In the genomic region with DNA sequence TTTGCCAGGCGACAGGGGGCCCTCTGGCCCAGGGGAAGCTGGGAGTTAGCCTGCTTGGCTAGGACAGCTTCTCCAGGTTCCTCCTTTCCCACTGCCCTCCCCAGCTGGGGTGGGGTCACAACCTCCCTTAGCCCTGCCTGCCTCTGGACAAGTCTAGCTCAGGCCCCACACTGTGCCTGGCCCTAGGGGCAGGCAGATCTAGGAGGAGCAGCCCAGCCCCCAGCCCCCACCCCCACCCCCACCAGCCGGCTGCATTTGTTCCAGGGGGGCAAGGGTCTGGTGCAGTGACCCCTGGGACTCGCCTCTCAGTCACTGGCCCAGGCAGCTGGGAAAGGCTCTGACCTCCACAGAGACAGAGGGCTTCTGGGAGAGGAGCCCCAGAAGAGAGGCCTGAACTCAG, we compare ENCODE assay signal across 17 mouse cellular contexts.
DNase-seq lines count a peak whose midpoint lies in the region; ATAC-seq and TF ChIP-seq lines count a peak whose summit lies in the region.
"Had no signal": no experiment of that assay in that cellular context is flagged by ENCODE, and none has a peak within 500 bp of the region (broad histone marks: within the 10 kb centered on the region; RNA-seq: fewer than 3 reads in every experiment).

No protein-coding gene starts in this region.

- WGBS in forebrain, embryonic 12.5 days: 23% methylated on average over 3 of the region's 3 CpGs
- 40% methylated on average over 3 of the region's 3 CpGs for WGBS in forebrain, embryonic 14.5 days

- H3K4me2 ChIP-seq in forebrain, embryonic 12.5 days: peak overlapping the region; percentile 58; the same call in 1 of the 2 replicates
- no peak overlapping the region for H3K4me2 ChIP-seq in forebrain, embryonic 14.5 days (ENCODE audit: low read length)

- DNase-seq in forebrain, embryonic 14.5 days (ENCODE audit: low spot score): no peak
- DNase-seq in layer of hippocampus, adult 2 months (ENCODE audit: low spot score in 2 of 2): no peak
- no peak for DNase-seq in layer of hippocampus, postnatal 10 days (ENCODE audit: low spot score in 2 of 2)
- DNase-seq in embryo, embryonic 9.5 days (ENCODE audit: extremely low spot score): peak; percentile 78
- DNase-seq in mesoderm, embryonic 11.5 days (ENCODE audit: low read depth, low spot score): peak; percentile 28
- no peak for DNase-seq in thymus, postnatal 10 days (ENCODE audit: low spot score in 2 of 2)
- DNase-seq: adrenal gland, postnatal 25 days; cerebellum, adult 9-11 months; gastrocnemius, postnatal 25 days; kidney, adult 8-10 months; layer of hippocampus, postnatal 36 days; spleen, adult 18-20 months; thymus, postnatal 25 days had no signal

- TF ChIP-seq CTCF in layer of hippocampus, adult 2 months (conservative IDR thresholded peaks at IDR 0.05): no peak

- H3K36me3 ChIP-seq in forebrain, embryonic 12.5 days (replicated peaks): no peaks in the 10 kb centered on the region
- 0 out of 2 replicates have a peak, but pooled peaks cover 6% of the 10 kb centered on the region for H3K36me3 ChIP-seq in forebrain, embryonic 14.5 days (ENCODE audit: control insufficient read depth, insufficient read depth, low read length)
- H3K36me3 ChIP-seq: stomach, embryonic 15.5 days had no signal

- ATAC-seq in forebrain, embryonic 12.5 days (ENCODE audit: low FRiP score): no peak
- ATAC-seq in forebrain, embryonic 14.5 days: no peak
- ATAC-seq: activated CD4-positive, CD25-positive, alpha-beta regulatory T cell, adult 4 months had no signal

- H3K9ac ChIP-seq in forebrain, embryonic 12.5 days: 0 out of 2 replicates have a peak overlapping the region, but pooled peaks have one; percentile 21
- no peak overlapping the region for H3K9ac ChIP-seq in forebrain, embryonic 14.5 days (ENCODE audit: low read length)
- H3K9ac ChIP-seq: liver, embryonic 14.5 days; stomach, embryonic 15.5 days had no signal

- no peak overlapping the region for H3K4me3 ChIP-seq in forebrain, embryonic 12.5 days (replicated peaks)
- no peak overlapping the region for H3K4me3 ChIP-seq in forebrain, embryonic 14.5 days (ENCODE audit: low read depth, low read length)
- H3K4me3 ChIP-seq in layer of hippocampus, adult 2 months: no peak overlapping the region
- H3K4me3 ChIP-seq: stomach, embryonic 15.5 days had no signal

- peak overlapping the region; percentile 51; the same call in 1 of the 2 replicates for H3K27ac ChIP-seq in forebrain, embryonic 12.5 days
- H3K27ac ChIP-seq in forebrain, embryonic 14.5 days (ENCODE audit: low read depth, low read length): no peak overlapping the region
- H3K27ac ChIP-seq in layer of hippocampus, adult 2 months: peak overlapping the region; percentile 46; the same call in 1 of the 2 replicates
- H3K27ac ChIP-seq: liver, embryonic 14.5 days; stomach, embryonic 15.5 days had no signal

- H3K9me3 ChIP-seq in forebrain, embryonic 12.5 days: no peaks in the 10 kb centered on the region
- no peaks in the 10 kb centered on the region for H3K9me3 ChIP-seq in forebrain, embryonic 14.5 days (replicated peaks; ENCODE audit: control insufficient read depth, low read length)
- H3K9me3 ChIP-seq: stomach, embryonic 15.5 days had no signal

- H3K27me3 ChIP-seq in forebrain, embryonic 12.5 days: no peaks in the 10 kb centered on the region
- no peaks in the 10 kb centered on the region for H3K27me3 ChIP-seq in forebrain, embryonic 14.5 days (replicated peaks; ENCODE audit: control insufficient read depth, insufficient read depth, low read length)
- H3K27me3 ChIP-seq: stomach, embryonic 15.5 days had no signal

- peaks cover 62% of the 10 kb centered on the region for H3K4me1 ChIP-seq in forebrain, embryonic 12.5 days
- peaks cover 27% of the 10 kb centered on the region for H3K4me1 ChIP-seq in forebrain, embryonic 14.5 days (ENCODE audit: control insufficient read depth, insufficient read depth, low read length)

Comparison
In these comparisons a context has a peak if more than half of its experiments do, and no peak if none do; other contexts are left out.
1. DNase-seq: peak in embryo, embryonic 9.5 days (single experiment) and mesoderm, embryonic 11.5 days (single experiment); none in forebrain, embryonic 14.5 days (single experiment), layer of hippocampus, adult 2 months (0 of 2), layer of hippocampus, postnatal 10 days (0 of 2) and thymus, postnatal 10 days (0 of 2).